Mouse (Mus musculus): ENCODE data around the gene Ddr1. TPM values are rescaled to one million over a fixed set of nuclear protein-coding genes. Genes with fewer than 3 reads are reported as not detected.
"Not testable (repeated sequence)": the region's sequence is repeated elsewhere in the genome, so short reads cannot be mapped to it uniquely, and the experiment has no call there.

Ddr1 gene
- polyA plus RNA-seq (2015; fragmentation: Nextera tagmentation; extraction: Ambion mirVana) = 33.7 and 33.8 TPM in 2 replicates

GRCm38 (mm10) chr17:35704621-35705464 is at the start of gene Ddr1:
Gene Ddr1 (minus strand): TSS chr17:35704621.
- DNase-seq (ENCODE audit: low spot score) = peak; percentile 67

- no peak for DNase-seq (ENCODE audit: low spot score)
Observed at GRCm38 (mm10) chr17:35753668-35754067, 49.2 kb upstream of the Ddr1 start.

GRCm38 (mm10) chr17:35752221-35752811 is 47.9 kb upstream of the Ddr1 start:
- DNase-seq (ENCODE audit: low spot score) = no peak

GRCm38 (mm10) chr17:35749685-35750084 is 45.3 kb upstream of the Ddr1 start:
- no peak for DNase-seq (ENCODE audit: low spot score)

- DNase-seq (ENCODE audit: low spot score) = no peak
Observed at GRCm38 (mm10) chr17:35744361-35744760, 39.9 kb upstream of the Ddr1 start.

GRCm38 (mm10) chr17:35742948-35743347 is 38.5 kb upstream of the Ddr1 start:
- DNase-seq (ENCODE audit: low spot score) = no peak

GRCm38 (mm10) chr17:35741589-35742226 is 37.3 kb upstream of the Ddr1 start:
- no peak for DNase-seq (ENCODE audit: low spot score)

- DNase-seq (ENCODE audit: low spot score) = no peak
Observed at GRCm38 (mm10) chr17:35740276-35740880, 36.0 kb upstream of the Ddr1 start.

- DNase-seq (ENCODE audit: low spot score) = peak; percentile 87
Observed at GRCm38 (mm10) chr17:35739675-35740074, 35.3 kb upstream of the Ddr1 start.

GRCm38 (mm10) chr17:35737743-35738142 is 33.3 kb upstream of the Ddr1 start:
- peak; percentile 85 for DNase-seq (ENCODE audit: low spot score)

GRCm38 (mm10) chr17:35736280-35736960 is 32.0 kb upstream of the Ddr1 start:
- peak; percentile 77 for DNase-seq (ENCODE audit: low spot score)

- peak; percentile 34 for DNase-seq (ENCODE audit: low spot score)
Observed at GRCm38 (mm10) chr17:35734478-35734877, 30.1 kb upstream of the Ddr1 start.

- DNase-seq (ENCODE audit: low spot score) = no peak
Observed at GRCm38 (mm10) chr17:35733398-35733797, 29.0 kb upstream of the Ddr1 start.

GRCm38 (mm10) chr17:35731431-35732145 is 27.2 kb upstream of the Ddr1 start:
- no peak for DNase-seq (ENCODE audit: low spot score)

- DNase-seq (ENCODE audit: low spot score) = not testable (repeated sequence)
Observed at GRCm38 (mm10) chr17:35730112-35730511, 25.7 kb upstream of the Ddr1 start.

- no peak for DNase-seq (ENCODE audit: low spot score)
Observed at GRCm38 (mm10) chr17:35728821-35729220, 24.4 kb upstream of the Ddr1 start.

GRCm38 (mm10) chr17:35727471-35728205 is 23.2 kb upstream of the Ddr1 start:
- no peak for DNase-seq (ENCODE audit: low spot score)

GRCm38 (mm10) chr17:35727028-35727427 is 22.6 kb upstream of the Ddr1 start:
- DNase-seq (ENCODE audit: low spot score) = no peak

- DNase-seq (ENCODE audit: low spot score) = peak; percentile 85
Observed at GRCm38 (mm10) chr17:35725286-35726232, 21.1 kb upstream of the Ddr1 start.
